Mouse (Mus musculus) G1E (cell line): Measurements from ENCODE around the gene 1700020A23Rik. TPM values are rescaled to one million over a fixed set of nuclear protein-coding genes. Genes with fewer than 3 reads are reported as not detected.
A peak's percentile ranks its signal among the peaks of the same experiment; 100 is the strongest.

Source experiments
- ATAC-seq: 2 replicates; pipeline ENCODE4 v1.8.0; 2016; ENCODE audit warnings: mild to moderate bottlenecking; ENCODE audit not compliant: insufficient number of reproducible peaks, poor library complexity, low FRiP score, severe bottlenecking; ENCODE audit errors: extremely low read depth
- DNase-seq: peaks from one replicate; pipeline ENCODE4 v3.0.0; 2012; ENCODE audit warnings: low spot score
- H3K27me3 ChIP-seq: 2 replicates; pipeline ENCODE4 v1.6.1; 2012; ENCODE audit warnings: mild to moderate bottlenecking, low read length, inconsistent platforms; ENCODE audit not compliant: insufficient read depth
- H3K36me3 ChIP-seq: replicated peaks from 2 replicates; pipeline ENCODE3; 2012; ENCODE audit warnings: mild to moderate bottlenecking, inconsistent platforms
- H3K4me1 ChIP-seq: 2 replicates; pipeline ENCODE4 v1.6.1; 2012; ENCODE audit warnings: low read depth, low read length, inconsistent platforms, mixed read lengths; ENCODE audit not compliant: insufficient read depth
- H3K4me3 ChIP-seq: 2 replicates; pipeline ENCODE4 v1.5.1; 2012; ENCODE audit warnings: low read depth, mild to moderate bottlenecking, inconsistent platforms, low read length, moderate library complexity, mixed read lengths
- H3K9me3 ChIP-seq: replicated peaks from 2 replicates; pipeline ENCODE4 v1.6.1; 2012; ENCODE audit warnings: inconsistent platforms
- CTCF ChIP-seq: IDR thresholded peaks from 2 replicates; pipeline ENCODE4 v1.5.1; 2012; ENCODE audit warnings: low read depth, low read length, inconsistent platforms, mixed read lengths
- GATA1 ChIP-seq: IDR thresholded peaks from 2 replicates; pipeline ENCODE4 v1.6.1; 2012; ENCODE audit warnings: borderline replicate concordance, low read length, inconsistent platforms, mixed read lengths
- GATA2 ChIP-seq: IDR thresholded peaks from 2 replicates; pipeline ENCODE4 v1.6.1; 2012; ENCODE audit warnings: low read depth, low read length, inconsistent platforms, borderline replicate concordance
- POLR2AphosphoS5 ChIP-seq: IDR thresholded peaks from 2 replicates; pipeline ENCODE4 v1.6.1; 2012; ENCODE audit warnings: low read depth, low read length, inconsistent platforms; ENCODE audit not compliant: insufficient replicate concordance
- TAL1 ChIP-seq: conservative IDR thresholded peaks from 2 replicates; pipeline ENCODE4 v1.6.1; 2012; ENCODE audit warnings: low read depth, low read length, inconsistent platforms, mixed read lengths
- polyA plus RNA-seq: library from polyadenylated mRNA; stranded (reverse); fragments of >175 nt; gene quantifications from 2 replicates; pipeline ENCODE4 v1.2.3, GENCODE M21; 2012
- total RNA-seq, 2 experiments: library from RNA; stranded (forward) in 1 of 2; stranded (reverse) in 1 of 2; fragments of 200-1000 nt in 1 of 2; fragments of >200 nt in 1 of 2; fragmentation: Nextera tagmentation in 1 of 2; gene quantifications; 2 replicates each; pipeline ENCODE4 v1.2.3; 2014 to 2017

Gene 1700020A23Rik
- total and polyA plus RNA-seq, 3 experiments = not detected

DNA sequence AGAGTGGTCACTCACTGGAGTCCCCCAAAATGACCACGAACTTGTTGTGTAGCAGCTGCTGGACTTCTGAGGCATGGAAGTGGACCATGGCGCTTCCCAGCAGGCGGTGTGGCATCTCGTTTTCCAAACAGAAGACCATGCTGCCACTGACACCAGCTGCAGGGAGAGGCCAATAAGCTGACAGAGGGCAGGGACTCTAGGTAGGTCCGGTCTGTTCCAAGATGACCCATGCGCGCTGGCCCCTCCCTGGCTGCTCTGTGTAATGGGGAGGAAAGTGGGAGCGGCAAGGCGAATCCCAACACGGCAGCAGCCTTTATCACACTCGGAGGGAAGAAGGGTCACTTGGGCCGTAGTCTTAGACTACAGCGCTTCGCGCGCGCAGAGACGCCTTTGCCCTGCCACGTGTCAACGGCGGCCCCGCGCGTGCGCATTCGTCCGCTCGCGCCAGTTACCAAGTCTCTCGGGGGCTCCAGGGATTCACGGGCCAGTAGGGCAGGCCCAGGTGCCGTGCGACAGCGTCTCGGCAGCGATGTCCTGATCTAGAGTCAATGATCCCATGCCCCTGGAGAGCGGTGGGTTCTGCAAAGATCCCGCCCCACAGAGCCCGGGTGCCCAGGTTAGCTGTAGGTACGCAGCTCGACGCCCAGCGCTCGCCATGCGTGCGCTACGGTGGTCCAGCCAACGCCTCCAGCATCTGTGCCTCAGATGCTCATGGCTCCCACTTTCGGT lies 18.5 kb downstream of the 1700020A23Rik start:
- peak; percentile 76 for DNase-seq
- TF ChIP-seq GATA2 = no peak
- TF ChIP-seq GATA1 = no peak
- TF ChIP-seq TAL1 = no peak
- no peak for TF ChIP-seq CTCF
- no peak for TF ChIP-seq POLR2AphosphoS5
- ATAC-seq = no peak
- peaks cover 67% of the 10 kb centered on the region for H3K36me3 ChIP-seq
- H3K27me3 ChIP-seq = no peaks in the 10 kb centered on the region
- H3K4me3 ChIP-seq = peak overlapping the region; percentile 90
- no peaks in the 10 kb centered on the region for H3K9me3 ChIP-seq
- H3K4me1 ChIP-seq = peaks cover 48% of the 10 kb centered on the region

DNA sequence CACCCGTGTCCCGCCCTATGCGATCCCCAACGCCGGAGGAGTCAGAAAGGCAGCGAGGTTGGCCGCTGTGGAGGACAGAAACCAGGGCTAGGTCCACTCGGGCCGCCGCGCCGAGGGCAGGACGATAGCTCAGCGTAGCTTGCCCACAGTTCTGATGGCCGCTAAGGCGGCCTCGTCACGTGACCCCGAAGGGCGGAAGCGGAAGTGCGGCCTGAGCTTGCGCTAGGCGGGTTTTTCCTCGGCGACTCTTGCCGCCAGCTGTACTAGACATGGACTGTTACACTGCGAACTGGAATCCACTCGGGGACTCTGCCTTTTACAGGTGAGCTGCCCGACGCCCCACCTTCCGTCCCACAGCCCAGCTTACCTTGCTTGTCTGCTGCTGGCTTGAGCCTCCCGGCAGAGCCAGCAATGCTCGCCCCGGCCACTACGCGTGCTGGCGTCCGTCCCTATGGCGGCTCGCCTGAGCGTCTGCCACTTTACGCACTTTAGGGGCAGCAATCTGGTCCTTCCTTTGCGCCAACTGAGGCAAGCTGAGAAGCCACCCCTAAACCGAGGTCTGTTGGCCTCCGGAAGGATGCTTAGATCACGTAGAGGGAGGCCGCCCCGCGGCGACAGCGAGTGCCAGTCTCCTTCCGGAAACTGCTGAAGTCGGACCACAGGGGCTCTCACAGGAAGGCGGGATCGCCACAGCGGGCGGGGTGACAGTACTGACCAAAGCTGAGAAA lies 19.2 kb downstream of the 1700020A23Rik start, which contains the start of the genes Vps16 and Pced1a:
Vps16 (plus strand) TSS at position 214 of the 728 bp plus-strand sequence.
Pced1a (minus strand) TSS at position 576 of the 728 bp plus-strand sequence.
- peaks cover 54% of the 10 kb centered on the region for H3K4me1 ChIP-seq
- no peaks in the 10 kb centered on the region for H3K27me3 ChIP-seq
- peak within 1 kb of the TSS; percentile 90 for H3K4me3 ChIP-seq
- ATAC-seq (peak; percentile 69), DNase-seq (peak; percentile 83)
- no peak for TF ChIP-seq GATA2
- TF ChIP-seq CTCF = no peak
- TF ChIP-seq GATA1 = no peak
- TF ChIP-seq TAL1 = no peak
- no peak for TF ChIP-seq POLR2AphosphoS5
- H3K36me3 ChIP-seq = peaks cover 65% of the 10 kb centered on the region
- H3K9me3 ChIP-seq = no peaks in the 10 kb centered on the region

DNA sequence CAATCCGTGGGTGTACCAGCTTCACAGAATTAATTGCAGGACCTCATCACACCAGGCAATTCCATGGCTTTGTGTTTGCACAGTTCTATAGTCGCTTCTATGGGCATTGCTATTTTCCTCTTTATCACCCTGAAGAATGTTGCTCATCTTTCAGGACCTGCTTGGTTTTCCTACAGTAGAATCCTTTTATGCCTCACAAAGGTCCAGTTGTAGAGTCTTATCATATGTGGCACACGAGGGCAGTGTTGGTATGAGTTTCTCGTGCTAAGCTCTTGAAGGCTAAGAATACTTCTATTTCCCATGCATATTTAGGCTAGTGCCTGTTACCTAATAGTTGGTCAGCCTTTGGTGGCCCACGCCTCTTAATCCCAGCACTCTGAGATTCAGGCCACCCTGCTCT lies 20.1 kb downstream of the 1700020A23Rik start:
- H3K36me3 ChIP-seq = peaks cover 63% of the 10 kb centered on the region
- peaks cover 57% of the 10 kb centered on the region for H3K4me1 ChIP-seq
- H3K9me3 ChIP-seq = no peaks in the 10 kb centered on the region
- no peak for ATAC-seq
- peak; percentile 23 for DNase-seq
- H3K27me3 ChIP-seq = no peaks in the 10 kb centered on the region
- TF ChIP-seq GATA2 = no peak
- TF ChIP-seq GATA1 = no peak
- TF ChIP-seq CTCF = no peak
- no peak for TF ChIP-seq POLR2AphosphoS5
- no peak for TF ChIP-seq TAL1
- peak overlapping the region; percentile 90 for H3K4me3 ChIP-seq

DNA sequence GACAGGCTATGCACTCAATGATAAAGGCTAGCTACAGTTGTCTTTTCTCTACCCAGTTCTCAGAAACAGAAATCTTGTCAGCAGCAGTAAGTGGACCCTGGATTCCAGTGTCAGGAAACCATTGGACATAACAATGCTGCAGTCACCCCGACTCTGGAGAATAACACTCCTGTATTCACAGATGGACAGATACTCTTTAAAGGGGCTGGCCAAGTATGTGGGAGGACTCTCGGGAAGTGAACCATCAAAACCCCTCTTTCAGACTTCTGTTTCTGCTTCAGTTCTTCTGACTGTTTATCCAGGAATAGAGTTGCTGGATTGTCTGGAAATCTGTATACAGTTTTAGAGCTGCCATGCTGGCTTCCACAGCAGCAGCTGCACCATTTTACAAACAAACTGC lies 24.8 kb downstream of the 1700020A23Rik start:
- no peak for TF ChIP-seq CTCF
- no peak for TF ChIP-seq GATA1
- no peak for TF ChIP-seq GATA2
- no peak for DNase-seq
- no peaks in the 10 kb centered on the region for H3K27me3 ChIP-seq
- ATAC-seq = no peak
- H3K9me3 ChIP-seq = no peaks in the 10 kb centered on the region
- H3K4me3 ChIP-seq = no peak overlapping the region
- peaks cover 72% of the 10 kb centered on the region for H3K36me3 ChIP-seq
- peaks cover 37% of the 10 kb centered on the region for H3K4me1 ChIP-seq

DNA sequence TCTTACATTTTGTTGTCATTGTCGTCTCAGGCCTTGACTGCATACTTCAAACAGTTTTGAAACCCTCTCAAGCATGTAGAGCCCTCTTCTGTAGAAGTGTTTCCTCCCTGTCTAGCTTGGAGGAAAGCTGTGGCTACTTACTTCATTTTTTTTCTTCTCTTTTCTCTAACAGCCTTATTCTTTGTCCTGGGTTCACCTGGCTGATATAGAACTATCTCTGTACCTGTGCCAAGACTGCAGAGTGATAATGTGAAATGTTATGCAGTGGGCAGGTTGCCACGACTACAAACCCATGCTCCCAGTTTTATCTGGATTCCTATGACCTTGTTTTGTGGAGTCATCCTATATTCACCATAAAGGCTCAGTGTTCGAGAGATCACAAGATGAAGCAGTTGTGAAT lies 25.4 kb downstream of the 1700020A23Rik start:
- no peak overlapping the region for H3K4me3 ChIP-seq
- no peaks in the 10 kb centered on the region for H3K9me3 ChIP-seq
- ATAC-seq = no peak
- TF ChIP-seq CTCF = no peak
- no peak for TF ChIP-seq GATA1
- TF ChIP-seq POLR2AphosphoS5 = no peak
- TF ChIP-seq TAL1 = no peak
- TF ChIP-seq GATA2 = no peak
- peaks cover 74% of the 10 kb centered on the region for H3K36me3 ChIP-seq
- H3K4me1 ChIP-seq = peaks cover 31% of the 10 kb centered on the region
- no peak for DNase-seq
- no peaks in the 10 kb centered on the region for H3K27me3 ChIP-seq

DNA sequence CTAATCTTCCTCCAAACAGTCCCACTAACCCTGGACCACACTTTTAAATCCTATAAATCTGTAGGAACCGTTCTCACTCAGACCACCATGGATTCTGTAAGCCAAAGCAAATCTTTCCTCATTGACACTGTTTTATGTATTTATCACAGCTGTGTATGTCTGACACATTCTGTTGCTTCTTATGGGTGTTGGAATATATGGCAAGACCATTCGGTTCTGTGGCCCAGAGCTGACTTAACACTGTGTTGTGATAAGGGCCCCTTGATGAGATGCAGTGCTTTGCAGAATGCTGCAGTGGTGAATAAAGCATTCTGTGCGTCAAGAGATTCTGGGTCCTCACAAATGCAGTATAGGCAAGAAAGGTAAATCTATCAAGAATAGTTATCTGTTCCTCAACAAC lies 27.1 kb downstream of the 1700020A23Rik start:
- peaks cover 72% of the 10 kb centered on the region for H3K36me3 ChIP-seq
- H3K27me3 ChIP-seq = no peaks in the 10 kb centered on the region
- DNase-seq (no peak), ATAC-seq (no peak)
- no peaks in the 10 kb centered on the region for H3K9me3 ChIP-seq
- TF ChIP-seq POLR2AphosphoS5 (no peak), GATA1 (no peak), GATA2 (no peak), CTCF (no peak), TAL1 (no peak)
- H3K4me3 ChIP-seq = no peak overlapping the region
- peaks cover 27% of the 10 kb centered on the region for H3K4me1 ChIP-seq
